Mouse (Mus musculus): Measurements from ENCODE around the gene Olfr160. TPM values are rescaled to one million over a fixed set of nuclear protein-coding genes. Genes with fewer than 3 reads are reported as not detected.

Gene Olfr160
- total RNA-seq (2014; fragmentation: Nextera tagmentation) (not detected in 2 replicates), total RNA-seq (2017) (not detected in 2 replicates)

GRCm38 (mm10) chr9:37716150-37716549 lies at the start of gene Olfr160:
Gene Olfr160 (minus strand): TSS chr9:37716250.
- ATAC-seq (replicated peaks; ENCODE audit: low FRiP score, low TSS enrichment, poor library complexity, severe bottlenecking) = no peak

- ATAC-seq (replicated peaks; ENCODE audit: low FRiP score, low TSS enrichment, poor library complexity, severe bottlenecking) = 0 out of 2 replicates have a peak, but pooled peaks have one; percentile 55
Measured at GRCm38 (mm10) chr9:37762541-37762940, 46.5 kb upstream of the Olfr160 start.

- ATAC-seq (replicated peaks; ENCODE audit: low FRiP score, low TSS enrichment, poor library complexity, severe bottlenecking) = no peak
Measured at GRCm38 (mm10) chr9:37761728-37762127, 45.7 kb upstream of the Olfr160 start.

DNA sequence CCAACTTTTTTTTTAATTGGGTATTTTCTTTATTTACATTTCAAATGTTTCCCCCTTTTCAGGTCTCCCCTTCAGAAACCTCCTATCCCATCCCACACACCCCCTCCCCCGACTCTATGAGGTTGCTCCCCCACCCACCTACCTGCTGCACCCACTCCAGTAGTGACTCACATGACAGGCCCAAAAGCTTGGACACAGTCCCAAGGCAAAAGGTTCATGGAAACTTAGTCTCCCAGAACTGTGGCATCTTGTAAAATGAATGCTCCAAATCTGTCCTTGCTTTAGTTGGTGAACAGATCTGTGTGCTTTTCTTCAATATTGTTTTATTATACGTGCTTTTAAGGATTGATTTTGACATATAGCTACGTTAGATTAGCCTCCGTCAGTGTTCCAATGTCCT lies 36.0 kb upstream of the Olfr160 start:
- no peak for ATAC-seq (replicated peaks; ENCODE audit: low FRiP score, low TSS enrichment, poor library complexity, severe bottlenecking)

GRCm38 (mm10) chr9:37751467-37751866 lies 35.4 kb upstream of the Olfr160 start:
- ATAC-seq (replicated peaks; ENCODE audit: low FRiP score, low TSS enrichment, poor library complexity, severe bottlenecking) = no peak

DNA sequence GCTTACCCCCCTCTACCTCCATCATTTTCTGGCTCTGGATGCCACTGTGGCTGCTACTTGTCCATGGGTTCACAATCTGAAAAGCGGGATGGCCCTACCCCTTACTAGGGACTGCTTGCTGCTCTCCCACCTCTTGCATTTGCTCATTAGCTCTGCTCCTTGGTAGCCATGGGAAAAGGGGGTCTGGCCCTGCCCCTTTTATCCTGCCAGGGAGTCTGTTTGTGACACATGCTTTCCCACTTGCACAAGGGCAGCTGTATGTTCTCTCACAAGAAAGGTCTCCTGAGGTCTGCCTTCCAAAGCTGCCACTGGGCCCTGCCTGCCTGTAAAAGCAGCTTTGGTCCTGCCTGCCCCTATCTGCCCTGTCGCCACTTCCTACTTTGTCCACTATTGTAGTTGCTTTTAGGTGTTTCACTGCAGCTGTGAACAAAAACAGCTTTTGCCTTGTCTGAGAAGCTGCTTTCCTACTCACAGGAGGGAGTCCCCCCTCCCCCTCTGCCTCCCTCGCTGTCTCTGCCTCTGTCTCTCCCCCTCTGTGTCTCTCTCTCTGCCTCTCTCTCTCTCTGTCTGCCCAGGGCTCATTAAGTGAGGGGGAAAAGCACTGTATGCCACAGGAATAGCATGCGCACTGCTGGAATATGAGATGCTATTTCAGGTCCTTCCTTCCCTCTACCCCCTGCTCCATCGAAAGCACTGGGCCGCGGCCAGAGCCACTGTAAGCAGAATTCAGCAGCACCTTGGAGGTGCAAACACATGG lies 34.4 kb upstream of the Olfr160 start:
- no peak for ATAC-seq (replicated peaks; ENCODE audit: low FRiP score, low TSS enrichment, poor library complexity, severe bottlenecking)

GRCm38 (mm10) chr9:37744806-37745205 lies 28.8 kb upstream of the Olfr160 start, which contains the start of gene Olfr874:
Gene Olfr874 (plus strand): TSS chr9:37745106.
- no peak for ATAC-seq (replicated peaks; ENCODE audit: low FRiP score, low TSS enrichment, poor library complexity, severe bottlenecking)

DNA sequence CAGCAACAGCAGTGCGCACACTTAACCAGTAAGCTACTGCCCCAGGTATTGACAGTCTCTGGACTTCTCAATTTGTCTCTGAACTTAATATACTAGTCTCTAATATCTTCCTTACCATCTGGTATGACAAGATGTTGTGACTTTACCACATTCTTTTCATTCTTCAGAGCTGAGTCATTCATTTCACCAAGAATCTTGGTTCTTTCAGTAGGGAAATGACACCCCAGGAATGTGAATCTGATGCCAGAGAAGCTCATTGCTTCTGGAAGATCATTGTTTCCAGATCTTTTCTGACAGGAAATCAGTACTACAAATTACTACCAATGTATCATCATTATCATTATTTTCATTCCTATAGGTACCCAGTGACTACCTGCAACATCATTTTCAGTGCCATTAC lies 18.3 kb upstream of the Olfr160 start:
- ATAC-seq (replicated peaks; ENCODE audit: low FRiP score, low TSS enrichment, poor library complexity, severe bottlenecking) = no peak

- no peak; the same call in 1 of the 2 replicates for ATAC-seq (replicated peaks; ENCODE audit: low FRiP score, low TSS enrichment, poor library complexity, severe bottlenecking)
Measured at GRCm38 (mm10) chr9:37689970-37690686, 25.9 kb downstream of the Olfr160 start.

- ATAC-seq (replicated peaks; ENCODE audit: low FRiP score, low TSS enrichment, poor library complexity, severe bottlenecking) = 0 out of 2 replicates have a peak, but pooled peaks have one; percentile 52
Measured at GRCm38 (mm10) chr9:37687941-37688303, 28.1 kb downstream of the Olfr160 start.

GRCm38 (mm10) chr9:37687288-37687940 lies 28.6 kb downstream of the Olfr160 start:
- ATAC-seq (replicated peaks; ENCODE audit: low FRiP score, low TSS enrichment, poor library complexity, severe bottlenecking) = no peak

DNA sequence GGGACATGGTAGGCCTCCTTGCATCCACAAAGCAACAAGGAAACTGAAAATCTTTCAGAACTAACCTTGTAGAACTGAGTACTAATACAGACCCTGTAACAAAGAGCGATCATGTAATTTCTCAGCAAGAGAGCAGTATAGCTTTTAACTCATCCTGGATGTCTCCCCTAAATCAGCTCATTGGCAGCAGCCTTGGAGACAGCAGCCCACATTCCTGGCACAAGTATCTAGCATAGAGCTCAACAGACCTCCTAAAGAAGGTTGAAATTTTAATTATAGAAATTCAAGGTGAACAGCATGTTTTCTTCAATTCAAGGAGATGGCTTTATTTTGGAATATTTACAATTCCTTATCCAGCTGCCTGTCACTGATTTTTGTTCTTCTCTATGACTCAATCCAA lies 34.9 kb downstream of the Olfr160 start:
- ATAC-seq (replicated peaks; ENCODE audit: low FRiP score, low TSS enrichment, poor library complexity, severe bottlenecking) = no peak

DNA sequence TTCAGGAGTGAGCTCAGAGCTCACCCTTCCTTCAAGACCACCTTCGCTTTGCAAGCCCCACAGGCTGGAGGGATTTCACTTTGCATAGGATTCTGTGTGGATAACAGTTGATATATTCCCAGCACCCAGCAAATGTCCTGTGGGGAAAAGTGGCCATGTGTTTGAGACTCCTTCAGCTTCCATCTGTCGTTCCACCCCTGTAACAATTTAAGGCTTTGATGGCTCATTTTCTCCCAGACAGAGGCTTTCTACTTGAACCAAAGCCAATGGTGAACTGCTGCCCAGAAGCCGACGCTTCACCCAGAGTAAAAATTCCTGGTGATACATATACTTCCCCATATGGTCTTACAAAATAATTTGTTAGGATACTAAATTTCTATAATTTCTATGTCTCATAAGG lies 40.8 kb downstream of the Olfr160 start:
- no peak for ATAC-seq (replicated peaks; ENCODE audit: low FRiP score, low TSS enrichment, poor library complexity, severe bottlenecking)

DNA sequence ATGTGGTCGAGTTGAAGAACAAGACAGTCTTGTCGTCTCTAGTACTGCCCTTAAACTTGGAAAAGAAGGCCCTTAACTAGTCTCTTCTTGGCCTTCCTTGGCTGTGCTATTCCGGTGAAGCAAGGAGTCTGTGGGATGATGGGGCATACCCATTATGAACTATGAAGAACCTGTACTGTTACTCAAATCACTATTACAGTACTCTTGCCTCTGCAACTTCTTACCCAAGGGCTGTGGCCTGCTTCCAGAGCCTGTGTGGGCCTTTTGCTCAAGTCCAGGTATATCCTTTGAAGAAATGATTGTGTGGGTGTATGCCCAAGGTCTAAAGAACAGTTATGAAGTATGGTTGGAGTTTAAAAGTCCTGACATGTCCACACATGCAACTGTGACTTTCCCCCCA lies 45.8 kb downstream of the Olfr160 start:
- ATAC-seq (replicated peaks; ENCODE audit: low FRiP score, low TSS enrichment, poor library complexity, severe bottlenecking) = no peak

DNA sequence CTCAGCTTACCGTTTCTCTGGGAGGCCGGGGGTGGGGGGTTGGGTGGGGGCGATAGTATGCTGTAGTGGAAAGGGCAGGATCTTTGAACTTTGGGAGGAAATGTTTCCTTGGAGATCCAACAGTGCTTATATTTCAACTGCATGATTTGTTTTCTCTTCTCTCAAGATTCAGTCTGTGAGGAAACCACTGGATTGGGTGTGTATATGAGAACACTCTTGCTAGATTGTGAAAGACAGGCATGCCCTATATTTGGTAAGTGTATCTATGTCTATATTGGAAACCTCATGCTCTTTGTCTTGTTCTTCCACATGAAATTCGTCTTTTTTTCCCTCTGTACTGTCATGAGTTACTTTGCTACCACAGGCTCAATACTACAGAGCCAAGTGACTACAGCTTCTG lies 46.4 kb downstream of the Olfr160 start:
- no peak for ATAC-seq (replicated peaks; ENCODE audit: low FRiP score, low TSS enrichment, poor library complexity, severe bottlenecking)

- ATAC-seq (replicated peaks; ENCODE audit: low FRiP score, low TSS enrichment, poor library complexity, severe bottlenecking) = peak; percentile 59; the same call in 1 of the 2 replicates
Measured at GRCm38 (mm10) chr9:37669115-37669514, 46.9 kb downstream of the Olfr160 start, which contains the start of gene Panx3. Gene Panx3 (minus strand): TSS chr9:37669235.

DNA sequence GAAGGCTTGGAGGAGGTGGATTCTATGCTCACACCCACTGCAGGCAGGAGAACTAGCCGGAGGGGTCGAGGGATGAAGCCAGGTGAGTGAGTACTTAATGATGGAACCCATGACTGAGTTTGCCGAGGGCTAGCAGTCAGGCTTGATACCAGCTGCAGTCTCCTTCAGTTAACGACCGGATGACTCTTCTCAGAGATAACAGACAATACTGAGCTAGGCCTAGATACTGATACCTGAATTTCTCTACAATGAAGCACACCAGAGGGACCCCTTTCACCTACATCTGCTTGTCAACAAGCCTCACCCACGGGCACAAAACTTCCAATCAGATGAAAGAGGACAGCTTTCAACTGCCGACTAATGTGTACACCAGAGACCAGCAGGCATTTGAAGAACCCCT lies 50.0 kb downstream of the Olfr160 start:
- ATAC-seq (replicated peaks; ENCODE audit: low FRiP score, low TSS enrichment, poor library complexity, severe bottlenecking) = 0 out of 2 replicates have a peak, but pooled peaks have one; percentile 35

DNA sequence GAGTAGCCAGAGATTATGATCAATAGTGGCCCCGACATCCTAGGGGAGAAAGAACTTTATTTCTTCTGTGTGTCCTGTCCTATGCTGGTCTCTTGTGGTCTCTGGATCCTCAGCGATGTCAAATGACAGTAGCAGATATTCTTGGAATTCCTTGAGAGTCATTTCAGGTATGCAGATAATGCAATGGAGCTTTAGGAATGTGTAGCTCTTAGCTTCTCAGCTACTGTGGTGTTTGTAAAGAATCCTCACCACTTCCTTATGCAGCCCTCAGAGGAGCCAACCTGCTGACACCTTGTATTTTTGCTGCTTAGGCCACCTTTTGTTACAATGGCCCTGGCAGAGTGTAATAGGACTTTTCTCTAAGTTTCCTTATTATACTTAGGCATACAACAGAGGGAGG lies 51.4 kb downstream of the Olfr160 start:
- no peak for ATAC-seq (replicated peaks; ENCODE audit: low FRiP score, low TSS enrichment, poor library complexity, severe bottlenecking)

- no peak for ATAC-seq (replicated peaks; ENCODE audit: low FRiP score, low TSS enrichment, poor library complexity, severe bottlenecking)
Measured at GRCm38 (mm10) chr9:37663210-37663609, 52.8 kb downstream of the Olfr160 start.

GRCm38 (mm10) chr9:37659413-37659812 lies 56.6 kb downstream of the Olfr160 start:
- no peak for ATAC-seq (replicated peaks; ENCODE audit: low FRiP score, low TSS enrichment, poor library complexity, severe bottlenecking)
